Mouse (Mus musculus) MEL (cell line): Measurements from ENCODE around the gene Unc45b. TPM values are rescaled to one million over a fixed set of nuclear protein-coding genes. Genes with fewer than 3 reads are reported as not detected.

Experiments used
- DNase-seq: peaks from one replicate; pipeline ENCODE4 v3.0.0; 2011; ENCODE audit warnings: low read depth, low spot score
- H3K27ac ChIP-seq: 2 replicates; pipeline ENCODE4 v1.5.1; 2012; ENCODE audit warnings: low read depth, mild to moderate bottlenecking, control low read depth, low read length, moderate library complexity; ENCODE audit not compliant: control insufficient read depth
- H3K27me3 ChIP-seq, 2 experiments: fragments of 150-350 bp in 1 of 2; sonication (generic) in 1 of 2; 2 replicates each; pipeline ENCODE4 v1.6.1; 2012; ENCODE audit warnings: low read length in 2 of 2, mild to moderate bottlenecking in 2 of 2, improper control_type of control experiment in 1 of 2, moderate library complexity in 1 of 2; ENCODE audit not compliant: insufficient read depth in 2 of 2, control insufficient read depth in 1 of 2
- H3K36me3 ChIP-seq, 2 experiments: 2 replicates each; pipeline ENCODE4 v1.6.1; 2012 to 2014; ENCODE audit warnings: low read length in 2 of 2, improper control_type of control experiment in 1 of 2, inconsistent platforms in 1 of 2, mild to moderate bottlenecking in 1 of 2; ENCODE audit not compliant: insufficient read depth in 2 of 2, control insufficient read depth in 1 of 2
- H3K4me1 ChIP-seq, 2 experiments: fragments of 150-350 bp in 1 of 2; sonication (generic) in 1 of 2; 2 replicates each; pipeline ENCODE4 v1.6.1; 2012; ENCODE audit warnings: low read length in 2 of 2, improper control_type of control experiment in 1 of 2, mild to moderate bottlenecking in 1 of 2; ENCODE audit not compliant: insufficient read depth in 2 of 2, control insufficient read depth in 1 of 2
- H3K4me3 ChIP-seq, 2 experiments: fragments of 150-350 bp in 1 of 2; sonication (generic) in 1 of 2; 2 replicates each; pipeline ENCODE4 v1.5.1; 2012; ENCODE audit warnings: low read depth in 2 of 2, low read length in 2 of 2, mild to moderate bottlenecking in 2 of 2, moderate library complexity in 2 of 2, control low read depth in 1 of 2, improper control_type of control experiment in 1 of 2; ENCODE audit not compliant: control insufficient read depth in 1 of 2, insufficient read depth in 1 of 2
- H3K79me2 ChIP-seq: 2 replicates; pipeline ENCODE4 v1.6.1; 2012; ENCODE audit warnings: mild to moderate bottlenecking, low read length, moderate library complexity; ENCODE audit not compliant: control insufficient read depth, poor library complexity, insufficient read depth
- H3K9ac ChIP-seq: 2 replicates; pipeline ENCODE4 v1.6.1; 2012; ENCODE audit warnings: low read depth, mild to moderate bottlenecking, control low read depth, low read length, moderate library complexity; ENCODE audit not compliant: control insufficient read depth, poor library complexity, severe bottlenecking
- H3K9me3 ChIP-seq: fragments of 150-350 bp; sonication (generic); replicated peaks from 2 replicates; pipeline ENCODE4 v1.6.1; 2012; ENCODE audit warnings: mild to moderate bottlenecking, low read length, improper control_type of control experiment, moderate library complexity; ENCODE audit not compliant: insufficient read depth
- CHD1 ChIP-seq: IDR thresholded peaks from 2 replicates; pipeline ENCODE4 v1.6.1; 2012; ENCODE audit warnings: low read depth, mild to moderate bottlenecking, inconsistent platforms, low read length, improper control_type of control experiment
- CHD2 ChIP-seq: IDR thresholded peaks from 2 replicates; pipeline ENCODE4 v1.6.1; 2011; ENCODE audit warnings: low read length, improper control_type of control experiment
- GABPA ChIP-seq: IDR thresholded peaks from 2 replicates; pipeline ENCODE4 v1.6.1; 2012; ENCODE audit warnings: low read depth, mild to moderate bottlenecking, inconsistent platforms, low read length, improper control_type of control experiment, moderate library complexity
- HCFC1 ChIP-seq: IDR thresholded peaks from 2 replicates; pipeline ENCODE4 v1.6.1; 2012; ENCODE audit warnings: low read depth, mild to moderate bottlenecking, inconsistent platforms, low read length, improper control_type of control experiment, moderate library complexity
- KAT2A ChIP-seq: conservative IDR thresholded peaks from 2 replicates; pipeline ENCODE4 v1.6.1; 2012; ENCODE audit warnings: low read depth, low read length, improper control_type of control experiment, inconsistent platforms
- MAX ChIP-seq: IDR thresholded peaks from 2 replicates; pipeline ENCODE4 v1.6.1; 2011; ENCODE audit warnings: low read length, improper control_type of control experiment
- MAZ ChIP-seq: IDR thresholded peaks from 2 replicates; pipeline ENCODE4 v1.6.1; 2012; ENCODE audit warnings: low read depth, mild to moderate bottlenecking, inconsistent platforms, low read length, improper control_type of control experiment
- MEF2A ChIP-seq: IDR thresholded peaks from 2 replicates; pipeline ENCODE4 v1.6.1; 2014; ENCODE audit warnings: low read depth, mild to moderate bottlenecking, inconsistent platforms, low read length, improper control_type of control experiment; ENCODE audit not compliant: poor library complexity, insufficient replicate concordance, severe bottlenecking; ENCODE audit errors: extremely low read depth
- MXI1 ChIP-seq: IDR thresholded peaks from 2 replicates; pipeline ENCODE4 v1.6.1; 2011; ENCODE audit warnings: mild to moderate bottlenecking, low read depth, low read length, improper control_type of control experiment
- MYB ChIP-seq: IDR thresholded peaks from 2 replicates; pipeline ENCODE4 v1.6.1; 2011; ENCODE audit warnings: mild to moderate bottlenecking, low read depth, low read length, improper control_type of control experiment
- POLR2A ChIP-seq, 2 experiments: IDR thresholded peaks; 2 replicates each; pipeline ENCODE4 v1.6.1; 2011 to 2012; ENCODE audit warnings: low read length in 2 of 2, mild to moderate bottlenecking in 2 of 2, control low read depth in 1 of 2, improper control_type of control experiment in 1 of 2, low read depth in 1 of 2, moderate library complexity in 1 of 2; ENCODE audit not compliant: control insufficient read depth in 1 of 2, insufficient read depth in 1 of 2, poor library complexity in 1 of 2
- POLR2AphosphoS2 ChIP-seq: IDR thresholded peaks from 2 replicates; pipeline ENCODE4 v1.6.1; 2011; ENCODE audit warnings: low read length, improper control_type of control experiment
- RCOR1 ChIP-seq: IDR thresholded peaks from 2 replicates; pipeline ENCODE4 v1.6.1; 2012; ENCODE audit warnings: low read depth, mild to moderate bottlenecking, inconsistent platforms, low read length, improper control_type of control experiment
- SIN3A ChIP-seq: IDR thresholded peaks from 2 replicates; pipeline ENCODE4 v1.6.1; 2012; ENCODE audit warnings: low read length, improper control_type of control experiment, inconsistent platforms
- SMC3 ChIP-seq: IDR thresholded peaks from 2 replicates; pipeline ENCODE4 v1.6.1; 2011; ENCODE audit warnings: low read depth, low read length, improper control_type of control experiment
- TCF12 ChIP-seq: IDR thresholded peaks from 2 replicates; pipeline ENCODE4 v1.6.1; 2014; ENCODE audit warnings: low read depth, mild to moderate bottlenecking, inconsistent platforms, low read length, improper control_type of control experiment, moderate library complexity
- UBTF ChIP-seq: IDR thresholded peaks from 2 replicates; pipeline ENCODE4 v1.6.1; 2012; ENCODE audit warnings: low read depth, mild to moderate bottlenecking, inconsistent platforms, low read length, improper control_type of control experiment, moderate library complexity, borderline replicate concordance; ENCODE audit not compliant: insufficient read depth
- USF2 ChIP-seq, 2 experiments: IDR thresholded peaks; 2 replicates each; pipeline ENCODE4 v1.6.1; 2011 to 2012; ENCODE audit warnings: improper control_type of control experiment in 2 of 2, low read length in 2 of 2, borderline replicate concordance in 1 of 2, inconsistent platforms in 1 of 2, low read depth in 1 of 2, mild to moderate bottlenecking in 1 of 2; ENCODE audit not compliant: insufficient read depth in 1 of 2
- ZKSCAN1 ChIP-seq: IDR thresholded peaks from 2 replicates; pipeline ENCODE4 v1.6.1; 2012; ENCODE audit warnings: low read depth, mild to moderate bottlenecking, inconsistent platforms, low read length, improper control_type of control experiment, moderate library complexity
- ZNF384 ChIP-seq: IDR thresholded peaks from 2 replicates; pipeline ENCODE4 v1.6.1; 2012; ENCODE audit warnings: low read depth, mild to moderate bottlenecking, inconsistent platforms, low read length, improper control_type of control experiment
- polyA plus RNA-seq, 2 experiments: library from polyadenylated mRNA; stranded (reverse) in 1 of 2; unstranded in 1 of 2; fragments of >175 nt in 1 of 2; fragments of >200 nt in 1 of 2; gene quantifications; 2 replicates each; pipeline versions ENCODE4 v1.2.1 to v1.2.4; 2012; ENCODE audit warnings: low replicate concordance in 2 of 2, low read depth in 1 of 2; ENCODE audit not compliant: insufficient read length in 2 of 2, insufficient read depth in 1 of 2, missing spikeins in 1 of 2
- total RNA-seq: library from RNA; depleted of rRNA; stranded (reverse); fragments of 300-350 nt; gene quantifications from 2 replicates; pipeline ENCODE4 v1.2.3, GENCODE M21; 2012

Unc45b gene
- total and polyA plus RNA-seq, 3 experiments, result 0.08 to 0.29 TPM; not detected in 1

DNA sequence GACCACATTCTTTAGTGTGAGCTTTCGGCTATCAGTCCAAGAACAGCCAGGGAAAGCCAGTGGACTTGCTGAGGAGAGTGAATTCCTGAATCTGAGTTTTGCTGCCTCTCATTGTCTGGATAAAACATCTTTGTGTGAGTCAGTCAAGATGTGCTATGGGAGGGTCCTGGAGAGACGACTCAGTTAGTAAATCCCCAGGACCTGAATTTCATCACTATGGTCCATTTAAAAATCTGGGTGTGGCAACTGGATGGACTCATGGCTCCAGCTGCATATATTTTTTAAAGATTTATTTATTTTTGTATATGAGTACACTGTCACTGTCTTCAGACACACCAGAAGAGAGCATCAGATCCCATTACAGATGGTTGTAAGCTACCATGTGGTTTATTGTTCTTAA lies 35.3 kb downstream of the Unc45b start:
- Histone ChIP-seq H3K36me3 (no peaks in the 10 kb centered on the region; a peak in 1 of 4 replicates), H3K4me1 (no peaks in the 10 kb centered on the region), H3K9ac (no peak overlapping the region), H3K27ac (no peak overlapping the region), H3K79me2 (no peaks in the 10 kb centered on the region), H3K27me3 (peaks cover 2 to 4% of the 10 kb centered on the region in 2 experiments; a peak in 3 of 4 replicates), H3K9me3 (no peaks in the 10 kb centered on the region), H3K4me3 (no peak overlapping the region)
- no peak for TF ChIP-seq MYB
- TF ChIP-seq GABPA, result no peak
- no peak for TF ChIP-seq MAX
- no peak for TF ChIP-seq UBTF
- TF ChIP-seq POLR2A (IDR thresholded peaks at IDR 0.05; ENCODE audit: control insufficient read depth in 1 of 2, insufficient read depth in 1 of 2, low read depth in 1 of 2, low read length in 2 of 2, poor library complexity in 1 of 2), result no peak
- TF ChIP-seq KAT2A, result no peak
- no peak for TF ChIP-seq CHD1
- TF ChIP-seq CHD2, result no peak
- no peak for DNase-seq

DNA sequence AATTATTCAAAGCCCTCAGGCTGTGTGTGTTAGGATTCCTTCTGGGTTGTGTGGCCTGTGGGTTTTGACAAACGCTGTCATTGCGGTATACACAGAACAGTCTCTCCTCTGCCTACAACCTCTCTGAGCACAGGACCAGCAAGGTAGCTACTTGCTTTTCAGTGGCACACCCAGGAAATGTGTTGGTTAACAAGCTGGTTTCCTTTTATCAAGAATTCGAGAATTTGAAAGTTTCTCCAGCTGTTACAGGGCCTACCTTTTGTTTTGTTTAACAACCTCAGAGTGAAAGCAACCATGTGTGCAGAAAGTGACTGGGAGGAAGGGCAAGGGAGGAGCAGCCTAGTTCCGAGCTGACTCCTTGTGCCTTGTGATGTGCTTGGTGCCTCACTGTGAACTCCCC lies 37.1 kb downstream of the Unc45b start:
- Histone ChIP-seq H3K4me1 (peaks cover 0 to 10% of the 10 kb centered on the region in 2 experiments; a peak in 2 of 4 replicates), H3K27me3 (peaks cover under 1 to 2% of the 10 kb centered on the region in 2 experiments; a peak in 2 of 4 replicates), H3K9ac (no peak overlapping the region), H3K4me3 (no peak overlapping the region), H3K36me3 (peaks cover 0 to 10% of the 10 kb centered on the region in 2 experiments; a peak in 2 of 4 replicates), H3K79me2 (no peaks in the 10 kb centered on the region), H3K9me3 (no peaks in the 10 kb centered on the region), H3K27ac (no peak overlapping the region)
- DNase-seq, result no peak
- TF ChIP-seq SIN3A, result no peak
- TF ChIP-seq SMC3, result no peak
- TF ChIP-seq KAT2A, result no peak
- no peak for TF ChIP-seq MXI1
- TF ChIP-seq CHD1, result no peak
- TF ChIP-seq GABPA, result no peak
- TF ChIP-seq ZNF384, result no peak
- TF ChIP-seq POLR2AphosphoS2, result no peak
- TF ChIP-seq TCF12, result no peak
- no peak for TF ChIP-seq USF2 (IDR thresholded peaks at IDR 0.05; ENCODE audit: borderline replicate concordance in 1 of 2, insufficient read depth in 1 of 2, low read depth in 1 of 2, low read length in 2 of 2)
- no peak for TF ChIP-seq RCOR1
- no peak for TF ChIP-seq ZKSCAN1
- TF ChIP-seq MAZ, result no peak
- TF ChIP-seq MEF2A, result no peak
- TF ChIP-seq HCFC1, result no peak
